Mouse (Mus musculus) midbrain, embryonic 12.5 days (tissue): ENCODE data around the gene Lars2. TPM values are rescaled to one million over a fixed set of nuclear protein-coding genes. Genes with fewer than 3 reads are reported as not detected.
A peak's percentile ranks its signal among the peaks of the same experiment; 100 is the strongest.

Source experiments
- ATAC-seq: fragments of 200-750 bp; cut with Nextera tagmentation; 2 replicates; pipeline ENCODE4 v1.8.0; 2017; ENCODE audit warnings: low read depth, moderate TSS enrichment, moderate library complexity; ENCODE audit not compliant: low FRiP score
- H3K27ac ChIP-seq: fragments of 300-500 bp; sonication (generic); replicated peaks from 2 replicates; pipeline ENCODE4 v1.5.1; 2016; ENCODE audit warnings: mild to moderate bottlenecking
- H3K27me3 ChIP-seq: fragments of 300-500 bp; sonication (generic); 2 replicates; pipeline ENCODE4 v1.6.1; 2016; ENCODE audit warnings: mild to moderate bottlenecking
- H3K36me3 ChIP-seq: fragments of 300-500 bp; sonication (generic); 2 replicates; pipeline ENCODE4 v1.6.1; 2016
- H3K4me1 ChIP-seq: fragments of 300-500 bp; sonication (generic); 2 replicates; pipeline ENCODE4 v1.6.1; 2016
- H3K4me2 ChIP-seq: fragments of 300-500 bp; sonication (generic); replicated peaks from 2 replicates; pipeline ENCODE4 v1.6.1; 2016; ENCODE audit warnings: mild to moderate bottlenecking, moderate library complexity
- H3K4me3 ChIP-seq: fragments of 300-500 bp; sonication (generic); 2 replicates; pipeline ENCODE4 v1.5.1; 2016; ENCODE audit warnings: mild to moderate bottlenecking
- H3K9ac ChIP-seq: fragments of 300-500 bp; sonication (generic); replicated peaks from 2 replicates; pipeline ENCODE4 v1.6.1; 2016; ENCODE audit warnings: mild to moderate bottlenecking, moderate library complexity
- H3K9me3 ChIP-seq: fragments of 300-500 bp; sonication (generic); 2 replicates; pipeline ENCODE4 v1.6.1; 2016; ENCODE audit warnings: mild to moderate bottlenecking
- WGBS: fragments of 180-500 bp; shearing (Covaris S2); methylation state at CpG from one replicate; pipeline ENCODE4 v1.1.7; 2016; 5-methylcytosine and 5-hydroxymethylcytosine counted together
- polyA plus RNA-seq: library from polyadenylated mRNA; unstranded; fragments of >200 nt; fragmentation: Nextera tagmentation; extraction: Ambion mirVana; gene quantifications from 2 replicates; pipeline ENCODE4 v1.2.1, GENCODE M21; 2016

The Lars2 gene
- polyA plus RNA-seq, 1 experiment from 2014 or later = 1,003 TPM

DNA sequence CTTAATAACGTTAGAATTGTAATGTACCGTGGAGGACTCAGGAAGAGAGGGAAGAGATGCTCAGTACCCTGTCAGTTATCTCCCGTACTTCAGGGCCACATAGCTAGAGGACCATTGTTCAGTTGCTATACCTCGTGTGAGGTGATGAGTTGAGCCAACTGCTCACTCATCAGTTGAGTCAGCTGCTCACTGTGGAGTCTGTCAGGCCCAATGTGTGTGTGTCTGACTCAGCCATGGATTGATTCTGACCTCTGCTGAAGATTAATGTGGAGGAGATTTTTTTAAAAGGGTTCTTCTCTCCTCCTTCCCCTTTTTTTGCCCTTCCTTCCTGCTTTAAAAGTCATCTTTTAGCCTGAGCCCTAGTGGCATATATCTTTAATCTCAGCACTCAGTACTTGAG lies 133.8 kb downstream of the Lars2 start:
- H3K9me3 ChIP-seq = no peaks in the 10 kb centered on the region
- no peak overlapping the region for H3K9ac ChIP-seq
- WGBS = 87% methylated on average over 4 of the region's 4 CpGs
- peaks cover 20% of the 10 kb centered on the region for H3K36me3 ChIP-seq
- no peak overlapping the region for H3K4me3 ChIP-seq
- H3K4me2 ChIP-seq = no peak overlapping the region
- no peak for ATAC-seq
- H3K27me3 ChIP-seq = no peaks in the 10 kb centered on the region
- no peaks in the 10 kb centered on the region for H3K4me1 ChIP-seq
- H3K27ac ChIP-seq = no peak overlapping the region

DNA sequence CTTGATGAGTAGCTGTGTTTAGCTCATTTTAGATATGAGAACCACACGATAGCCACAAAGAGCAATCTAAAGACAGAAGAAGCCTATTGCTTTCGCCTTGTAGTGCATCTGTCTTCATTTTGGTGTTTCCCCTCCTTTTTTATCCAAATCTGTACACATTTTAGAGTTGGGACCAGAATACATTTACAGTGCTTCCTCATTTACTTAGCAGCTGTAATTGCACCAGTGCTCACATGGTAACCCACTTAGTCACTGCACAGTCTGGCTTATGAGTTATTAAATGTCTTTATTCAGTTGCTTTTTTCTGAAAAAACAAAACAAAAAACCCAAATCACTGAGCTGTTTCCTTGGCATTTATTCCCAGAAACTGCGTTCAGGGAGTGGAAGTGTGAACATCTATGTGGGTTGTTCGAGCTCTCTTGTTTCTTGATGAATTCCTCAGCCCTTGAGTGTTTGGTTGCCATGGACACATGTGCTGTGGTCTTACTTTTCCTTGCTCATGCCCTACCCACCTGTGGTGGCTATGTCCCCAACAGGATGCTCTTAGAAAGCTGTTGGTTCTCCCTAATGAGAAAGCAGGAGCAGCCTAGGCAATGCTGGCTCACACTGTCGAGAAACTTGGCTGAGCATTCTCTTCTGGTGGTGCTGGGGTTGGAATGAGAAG lies 136.6 kb downstream of the Lars2 start:
- 82% methylated on average over 5 of the region's 5 CpGs for WGBS
- peaks cover 20% of the 10 kb centered on the region for H3K36me3 ChIP-seq

DNA sequence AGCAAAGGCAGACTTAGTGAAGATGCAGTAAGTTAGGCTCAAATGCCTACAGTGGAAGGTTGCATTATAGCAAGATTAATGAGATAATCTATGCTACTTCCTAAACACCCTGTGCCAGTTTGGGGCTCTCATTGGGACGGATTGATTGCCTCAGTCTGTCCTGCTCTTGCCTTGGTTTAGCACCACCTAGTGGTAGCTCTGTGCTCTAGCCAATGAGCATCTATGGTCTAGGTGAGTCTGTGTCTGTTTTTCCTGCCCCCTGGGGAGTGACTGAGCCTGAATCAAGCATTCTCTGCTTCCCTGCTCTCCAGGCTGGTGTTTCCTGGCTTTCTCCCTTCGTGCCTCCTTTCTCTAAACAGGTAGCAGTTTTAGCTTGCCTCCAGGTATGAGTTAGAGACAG lies 137.6 kb downstream of the Lars2 start:
- Histone ChIP-seq H3K27ac (no peak overlapping the region), H3K9ac (no peak overlapping the region), H3K4me1 (no peaks in the 10 kb centered on the region), H3K36me3 (peaks cover 20% of the 10 kb centered on the region), H3K4me2 (no peak overlapping the region), H3K27me3 (no peaks in the 10 kb centered on the region), H3K9me3 (no peaks in the 10 kb centered on the region), H3K4me3 (no peak overlapping the region)
- ATAC-seq = peak; percentile 62; the same call in 1 of the 2 replicates
- 11% methylated on average over 2 of the region's 2 CpGs for WGBS

More for the DNA sequence above, 136.6 kb downstream of the Lars2 start:
- H3K4me3 ChIP-seq = no peak overlapping the region
- H3K9me3 ChIP-seq = no peaks in the 10 kb centered on the region
- H3K27ac ChIP-seq = no peak overlapping the region
- no peak overlapping the region for H3K9ac ChIP-seq
- no peak overlapping the region for H3K4me2 ChIP-seq
- no peaks in the 10 kb centered on the region for H3K27me3 ChIP-seq
- H3K4me1 ChIP-seq = no peaks in the 10 kb centered on the region
- ATAC-seq = no peak

DNA sequence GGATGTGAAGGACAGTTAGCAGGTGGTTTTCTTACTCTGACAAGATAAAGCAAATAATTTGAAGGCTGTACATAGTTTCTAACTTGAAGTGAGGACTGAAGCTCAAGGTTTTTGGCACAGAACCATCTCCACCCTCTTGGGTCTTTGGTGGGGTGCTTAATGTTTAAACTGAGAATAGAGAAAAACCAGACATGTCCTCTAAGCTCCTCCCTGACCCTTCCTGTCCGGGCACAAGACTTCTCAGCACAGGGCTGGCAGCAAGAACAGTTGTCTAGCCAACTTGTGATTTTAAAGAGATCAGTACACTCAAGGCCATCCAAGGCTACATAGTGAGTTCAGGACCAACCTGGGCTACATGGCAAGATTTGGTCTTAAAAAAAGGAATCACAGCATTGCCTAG lies 138.9 kb downstream of the Lars2 start:
- Histone ChIP-seq H3K4me3 (no peak overlapping the region), H3K9me3 (no peaks in the 10 kb centered on the region), H3K27me3 (no peaks in the 10 kb centered on the region), H3K36me3 (peaks cover 13% of the 10 kb centered on the region), H3K27ac (no peak overlapping the region), H3K4me2 (no peak overlapping the region), H3K4me1 (no peaks in the 10 kb centered on the region), H3K9ac (no peak overlapping the region)
- 82% methylated on average over 1 of the region's 1 CpGs for WGBS
- ATAC-seq = no peak

DNA sequence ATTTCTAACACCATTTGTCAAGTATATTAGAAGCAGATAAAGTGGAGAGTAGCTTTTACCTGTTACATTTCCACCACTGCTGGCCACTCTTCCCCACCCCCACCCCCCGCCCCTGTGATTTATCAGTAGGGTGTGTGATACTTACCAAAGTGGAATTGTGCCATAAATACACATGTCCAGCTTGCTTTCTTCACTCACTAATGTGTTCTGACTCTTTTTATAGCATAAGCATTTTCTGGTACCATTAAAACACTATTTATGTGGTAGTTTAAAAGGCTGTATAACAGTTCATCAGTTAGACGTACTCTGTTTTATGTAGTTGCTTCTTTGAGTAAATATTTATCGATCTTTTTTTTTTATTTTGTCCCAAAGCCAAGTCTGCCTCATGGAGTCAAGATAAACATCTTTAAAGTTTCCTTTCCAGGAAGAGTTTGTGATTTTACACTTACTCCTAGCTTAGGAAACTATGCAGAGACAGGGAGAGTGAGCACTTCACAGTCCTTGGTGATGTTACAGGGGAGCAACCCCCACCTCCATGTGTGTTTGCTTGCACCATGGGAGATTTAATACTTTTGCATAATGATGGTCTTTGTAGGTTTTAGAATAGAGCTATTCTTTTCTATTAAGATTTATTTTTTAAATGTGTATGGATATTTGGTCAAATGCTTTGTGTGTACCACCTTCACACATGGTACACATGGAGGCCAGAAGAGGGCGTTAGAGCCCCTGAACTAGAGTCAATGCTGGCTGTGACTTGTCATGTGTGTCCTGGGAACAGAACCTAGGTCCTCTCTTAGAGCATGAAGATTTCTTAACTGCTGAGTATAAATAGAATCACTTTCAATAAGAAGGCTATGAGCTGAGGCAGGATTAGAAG lies 139.8 kb downstream of the Lars2 start:
- peaks cover 12% of the 10 kb centered on the region for H3K36me3 ChIP-seq
- H3K27me3 ChIP-seq = no peaks in the 10 kb centered on the region
- no peak overlapping the region for H3K4me2 ChIP-seq

DNA sequence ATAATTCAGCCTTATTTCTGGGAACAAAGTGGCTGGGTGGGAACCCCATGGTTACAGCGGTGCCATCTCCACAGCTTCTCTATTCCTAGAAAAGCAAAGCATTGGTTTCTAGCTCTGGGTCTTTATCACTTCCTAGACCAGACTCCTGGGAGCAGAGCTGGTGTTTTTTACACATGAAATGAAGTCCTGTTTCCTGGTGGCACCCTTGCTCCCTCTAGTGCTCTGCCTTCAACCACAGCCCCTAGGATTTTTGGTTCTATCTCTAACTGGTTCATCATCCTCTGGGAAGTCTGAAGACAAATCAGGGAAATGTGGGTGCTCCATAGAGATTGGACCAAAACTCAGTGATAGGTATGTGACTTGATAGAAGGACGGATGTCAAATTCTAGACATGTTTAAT lies 140.7 kb downstream of the Lars2 start:
- H3K4me1 ChIP-seq = no peaks in the 10 kb centered on the region

More for the DNA sequence above, 139.8 kb downstream of the Lars2 start:
- H3K9ac ChIP-seq = no peak overlapping the region
- no peaks in the 10 kb centered on the region for H3K9me3 ChIP-seq
- H3K27ac ChIP-seq = no peak overlapping the region
- WGBS = 86% methylated on average over 4 of the region's 4 CpGs
- no peaks in the 10 kb centered on the region for H3K4me1 ChIP-seq
- H3K4me3 ChIP-seq = no peak overlapping the region
- ATAC-seq = no peak

DNA sequence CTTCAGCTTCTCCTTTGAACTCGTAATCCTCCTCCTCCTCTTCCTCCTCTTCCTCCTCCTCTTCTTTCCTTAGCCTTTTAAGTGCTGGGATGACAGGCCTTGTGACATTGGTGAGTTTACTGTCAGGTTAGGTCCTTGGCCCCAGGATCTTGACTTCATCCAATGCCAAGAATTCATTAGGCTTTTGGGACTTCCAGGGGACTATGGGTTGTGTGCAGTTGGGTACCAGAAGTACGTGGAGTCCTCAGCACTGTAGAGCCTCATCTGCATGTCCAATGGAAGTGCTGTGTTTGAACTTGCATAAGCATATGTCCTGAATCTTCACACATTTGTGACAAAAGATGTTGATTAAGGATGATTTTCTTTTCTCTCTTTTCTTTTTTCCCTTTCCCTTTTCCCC lies 142.3 kb downstream of the Lars2 start:
- no peak overlapping the region for H3K27ac ChIP-seq
- H3K36me3 ChIP-seq = peaks cover 10% of the 10 kb centered on the region
- 89% methylated on average over 2 of the region's 2 CpGs for WGBS
- H3K27me3 ChIP-seq = no peaks in the 10 kb centered on the region
- no peaks in the 10 kb centered on the region for H3K4me1 ChIP-seq
- H3K9me3 ChIP-seq = no peaks in the 10 kb centered on the region
- H3K4me2 ChIP-seq = no peak overlapping the region
- no peak for ATAC-seq
- H3K9ac ChIP-seq = no peak overlapping the region
- no peak overlapping the region for H3K4me3 ChIP-seq

More for the DNA sequence above, 140.7 kb downstream of the Lars2 start:
- Histone ChIP-seq H3K36me3 (peaks cover 16% of the 10 kb centered on the region), H3K4me2 (no peak overlapping the region), H3K9me3 (no peaks in the 10 kb centered on the region), H3K27ac (no peak overlapping the region), H3K4me3 (no peak overlapping the region), H3K9ac (no peak overlapping the region), H3K27me3 (no peaks in the 10 kb centered on the region)
- ATAC-seq = no peak
- 90% methylated on average over 2 of the region's 2 CpGs for WGBS

DNA sequence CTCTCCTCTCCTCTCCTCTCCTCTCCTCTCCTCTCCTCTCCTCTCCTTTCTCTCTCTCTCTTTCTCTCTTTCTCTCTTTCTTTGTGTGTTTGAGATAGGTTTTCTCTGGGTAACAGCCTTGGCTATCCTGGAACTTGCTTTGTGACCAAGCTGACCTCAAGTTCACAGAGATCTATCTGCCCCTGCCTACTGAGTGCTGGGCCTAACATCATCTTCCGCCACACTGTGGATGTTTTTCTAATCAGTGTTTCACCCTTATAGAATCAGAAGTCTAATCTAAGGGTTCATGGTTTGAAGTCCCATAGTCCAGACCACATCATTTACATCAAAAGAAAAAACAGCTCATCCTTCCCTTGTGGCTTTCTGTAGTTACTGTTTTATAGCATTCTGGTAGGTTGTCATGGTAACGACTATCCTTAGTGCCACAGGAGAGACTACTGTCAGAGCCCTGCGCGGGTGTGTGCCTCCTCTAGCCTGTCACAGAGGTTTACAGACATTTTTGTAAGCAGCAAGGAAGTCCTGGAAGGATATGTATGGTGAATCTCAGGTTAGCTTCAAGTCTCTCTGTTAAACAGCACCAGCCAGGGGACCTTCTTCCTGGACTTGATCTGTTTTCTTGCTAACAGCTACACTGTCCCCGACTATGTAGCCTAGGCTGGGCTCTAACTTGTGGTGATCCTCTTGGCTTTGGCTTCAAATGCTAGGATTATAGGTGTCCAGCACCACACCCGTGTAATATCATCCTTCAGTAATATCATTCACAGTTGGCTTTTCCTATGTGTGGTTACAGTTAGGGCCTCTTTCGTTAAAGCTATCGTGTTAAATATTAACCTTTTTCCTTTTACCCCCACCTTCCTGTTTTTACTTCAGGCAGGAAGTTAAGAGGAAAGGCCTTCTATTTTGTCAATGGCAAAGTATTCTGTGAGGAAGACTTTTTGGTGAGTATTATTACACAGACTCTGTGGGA lies 143.2 kb downstream of the Lars2 start:
- Histone ChIP-seq H3K36me3 (peaks cover 10% of the 10 kb centered on the region), H3K9ac (no peak overlapping the region), H3K4me3 (no peak overlapping the region), H3K27ac (no peak overlapping the region), H3K4me1 (no peaks in the 10 kb centered on the region), H3K4me2 (no peak overlapping the region), H3K9me3 (no peaks in the 10 kb centered on the region), H3K27me3 (no peaks in the 10 kb centered on the region)
- no peak for ATAC-seq
- WGBS = 83% methylated on average over 8 of the region's 8 CpGs

DNA sequence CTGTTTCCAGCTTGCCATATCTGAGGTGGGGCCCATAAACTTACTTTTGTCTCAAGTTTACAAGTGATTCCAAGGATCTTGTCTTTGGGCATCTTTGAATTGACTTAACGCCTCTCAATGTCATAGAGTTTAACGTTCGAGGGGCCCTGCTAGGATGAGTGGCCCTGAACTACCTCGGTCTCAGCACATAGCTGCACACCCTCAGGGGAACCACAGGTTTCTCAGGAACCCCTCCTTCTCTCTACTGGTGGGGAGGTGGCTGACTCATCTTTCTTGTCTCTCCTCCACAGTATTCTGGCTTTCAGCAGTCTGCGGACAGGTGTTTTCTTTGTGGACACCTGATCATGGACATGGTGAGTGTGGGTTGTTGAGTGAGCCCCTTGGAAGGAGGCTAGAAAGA lies 144.2 kb downstream of the Lars2 start:
- no peaks in the 10 kb centered on the region for H3K4me1 ChIP-seq
- no peaks in the 10 kb centered on the region for H3K27me3 ChIP-seq
- WGBS = 97% methylated on average over 5 of the region's 5 CpGs
- no peak overlapping the region for H3K9ac ChIP-seq
- no peaks in the 10 kb centered on the region for H3K9me3 ChIP-seq
- no peak overlapping the region for H3K27ac ChIP-seq
- H3K4me2 ChIP-seq = no peak overlapping the region
- H3K4me3 ChIP-seq = no peak overlapping the region
- peaks cover 11% of the 10 kb centered on the region for H3K36me3 ChIP-seq
- ATAC-seq = no peak
